Mouse (Mus musculus) thymus, adult 2 months (tissue): Measurements from ENCODE around the gene Ldlrad3. TPM values are rescaled to one million over a fixed set of nuclear protein-coding genes. Genes with fewer than 3 reads are reported as not detected.

Experiments used
- DNase-seq: peaks from one replicate; pipeline ENCODE4 v3.0.0; 2021
- H3K27ac ChIP-seq: fragments of 200-500 bp; 2 replicates; pipeline ENCODE4 v1.5.1; 2012; ENCODE audit warnings: low read length, control low read depth; ENCODE audit not compliant: control insufficient read depth, insufficient read depth
- H3K27me3 ChIP-seq: fragments of 200-500 bp; 2 replicates; pipeline ENCODE4 v1.6.1; 2012; ENCODE audit warnings: mild to moderate bottlenecking, low read length, moderate library complexity, mixed read lengths; ENCODE audit not compliant: control insufficient read depth, insufficient read depth
- H3K36me3 ChIP-seq: fragments of 200-500 bp; 2 replicates; pipeline ENCODE4 v1.6.1; 2012; ENCODE audit warnings: mild to moderate bottlenecking, low read length, moderate library complexity; ENCODE audit not compliant: control insufficient read depth, insufficient read depth
- H3K4me1 ChIP-seq: fragments of 200-500 bp; replicated peaks from 2 replicates; pipeline ENCODE4 v1.6.1; 2012; ENCODE audit warnings: low read length; ENCODE audit not compliant: control insufficient read depth, insufficient read depth
- H3K4me3 ChIP-seq: fragments of 200-500 bp; 2 replicates; pipeline ENCODE4 v1.5.1; 2012; ENCODE audit warnings: mild to moderate bottlenecking, low read length, control low read depth, moderate library complexity; ENCODE audit not compliant: control insufficient read depth, insufficient read depth
- CTCF ChIP-seq: fragments of 200-500 bp; IDR thresholded peaks from 2 replicates; pipeline ENCODE4 v1.5.1; 2012; ENCODE audit warnings: mild to moderate bottlenecking, control low read depth, low read length, moderate library complexity, borderline replicate concordance; ENCODE audit not compliant: control insufficient read depth, poor library complexity, insufficient read depth; ENCODE audit errors: extremely low read depth
- POLR2A ChIP-seq: fragments of 200-500 bp; IDR thresholded peaks from 2 replicates; pipeline ENCODE4 v1.6.1; 2012; ENCODE audit warnings: mild to moderate bottlenecking, low read length, control low read depth, moderate library complexity; ENCODE audit not compliant: control insufficient read depth, poor library complexity, insufficient read depth; ENCODE audit errors: extremely low read depth
- WGBS: fragments of 180-500 bp; shearing (Covaris S2); methylation state at CpG from one replicate; pipeline ENCODE4 v1.1.7; 2018; 5-methylcytosine and 5-hydroxymethylcytosine counted together
- polyA plus RNA-seq: library from polyadenylated mRNA; depleted of rRNA; stranded (reverse); fragments of >200 nt; gene quantifications from 2 replicates; pipeline ENCODE4 v1.2.3, GENCODE M21; 2012

The Ldlrad3 gene
- polyA plus RNA-seq, 1 experiment = 12.9 TPM

DNA sequence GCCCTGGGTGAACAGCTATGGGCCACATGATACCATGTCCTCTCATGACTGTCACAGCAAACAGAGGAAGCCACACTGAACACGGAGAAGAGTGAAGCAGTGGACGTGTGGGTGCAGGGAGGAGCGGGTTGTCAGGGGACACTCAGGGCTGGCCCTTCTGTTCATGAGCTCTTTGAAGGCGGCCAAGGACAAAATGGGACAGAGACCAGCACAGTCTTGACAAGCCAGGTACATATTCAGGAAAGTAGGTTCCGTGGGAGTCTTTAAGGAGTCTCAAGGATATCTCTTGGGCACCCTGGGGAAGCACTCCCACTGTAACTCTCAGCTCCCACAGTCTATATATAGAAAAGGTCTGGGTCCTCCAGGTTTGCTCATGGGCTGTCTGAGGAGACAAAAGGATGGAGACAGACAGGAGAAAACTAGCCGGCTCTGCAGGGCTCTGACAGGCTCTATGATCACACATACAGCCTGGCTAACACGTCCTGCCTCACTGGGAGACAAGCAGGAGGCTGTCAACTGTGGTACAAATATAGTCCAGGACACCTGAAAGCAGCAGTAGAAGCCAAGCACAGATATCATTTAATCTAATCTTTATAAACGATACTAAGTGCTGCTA is 121.3 kb downstream of the Ldlrad3 start:
- WGBS = 91% methylated on average over 8 of the region's 8 CpGs
- Histone ChIP-seq H3K27me3 (no peaks in the 10 kb centered on the region), H3K4me1 (peaks cover 12% of the 10 kb centered on the region), H3K4me3 (no peak overlapping the region), H3K27ac (no peak overlapping the region), H3K36me3 (no peaks in the 10 kb centered on the region; the same call in 1 of the 2 replicates)
- TF ChIP-seq POLR2A (no peak), CTCF (no peak)
- DNase-seq = no peak

DNA sequence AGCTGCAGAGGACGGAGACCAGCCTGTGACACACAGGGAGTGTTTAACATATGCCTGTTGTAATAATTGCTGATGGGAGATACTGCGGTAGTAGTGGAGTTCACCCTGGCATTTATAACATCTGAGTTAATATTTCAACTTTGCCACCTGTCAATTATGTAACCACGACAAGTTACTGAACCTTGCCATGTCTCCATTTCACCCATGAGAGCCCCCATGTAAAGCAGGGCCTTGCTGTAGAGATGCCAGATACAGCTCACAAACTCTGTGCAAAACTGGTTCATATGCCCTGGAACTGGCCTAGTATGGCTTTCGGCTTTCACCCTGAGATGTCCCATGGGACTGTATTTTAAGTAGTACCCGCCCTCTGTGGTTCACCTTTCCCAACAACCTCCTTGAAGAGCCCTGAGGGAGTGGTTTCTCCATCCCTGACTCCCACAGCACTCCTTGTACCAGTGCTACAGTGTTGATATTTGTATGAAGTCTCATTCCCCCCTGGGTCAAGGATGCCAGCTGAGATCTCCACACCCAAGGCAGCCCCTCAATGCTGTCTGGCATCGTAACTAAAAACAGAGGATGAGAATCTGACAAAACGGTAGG is 122.2 kb downstream of the Ldlrad3 start:
- no peaks in the 10 kb centered on the region for H3K27me3 ChIP-seq
- TF ChIP-seq POLR2A (no peak), CTCF (no peak)
- no peak overlapping the region for H3K4me3 ChIP-seq
- no peak for DNase-seq
- peaks cover 16% of the 10 kb centered on the region for H3K4me1 ChIP-seq
- 96% methylated on average over 7 of the region's 7 CpGs for WGBS
- H3K27ac ChIP-seq = no peak overlapping the region
- no peaks in the 10 kb centered on the region; the same call in 1 of the 2 replicates for H3K36me3 ChIP-seq

DNA sequence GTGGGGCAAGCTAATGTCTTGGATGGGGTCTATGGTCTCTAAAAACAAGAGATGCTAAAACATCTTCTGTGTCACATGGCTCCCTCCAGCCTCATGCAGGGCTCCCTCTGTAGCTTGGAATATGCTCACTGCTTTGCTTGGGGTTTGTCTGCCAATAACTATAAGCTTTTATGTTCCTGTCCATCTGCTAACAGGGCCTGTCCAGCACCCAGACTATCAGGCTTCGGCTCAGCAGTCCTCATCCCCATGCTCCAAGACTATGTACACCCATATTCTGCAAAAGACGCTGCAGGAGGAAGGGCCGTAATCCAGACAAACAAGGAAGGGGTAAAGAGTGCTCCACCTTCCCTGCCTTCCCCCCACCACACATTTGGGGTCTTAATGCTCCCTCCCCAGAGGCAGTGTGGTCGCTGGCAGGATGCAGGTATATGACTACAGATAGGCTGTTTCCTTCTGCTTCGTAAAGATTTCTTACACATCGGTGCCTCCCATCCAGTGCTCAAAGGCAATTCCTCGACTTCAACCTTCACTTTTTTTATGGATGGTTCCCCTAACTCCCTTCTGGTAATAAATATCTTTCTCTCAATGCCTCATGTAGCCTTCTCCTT is 123.2 kb downstream of the Ldlrad3 start:
- no peak for DNase-seq
- no peaks in the 10 kb centered on the region; the same call in 1 of the 2 replicates for H3K36me3 ChIP-seq
- TF ChIP-seq CTCF (no peak), POLR2A (no peak)
- no peaks in the 10 kb centered on the region for H3K27me3 ChIP-seq
- H3K4me3 ChIP-seq = no peak overlapping the region
- peaks cover 26% of the 10 kb centered on the region for H3K4me1 ChIP-seq
- no peak overlapping the region for H3K27ac ChIP-seq
- 45% methylated on average over 7 of the region's 7 CpGs for WGBS

DNA sequence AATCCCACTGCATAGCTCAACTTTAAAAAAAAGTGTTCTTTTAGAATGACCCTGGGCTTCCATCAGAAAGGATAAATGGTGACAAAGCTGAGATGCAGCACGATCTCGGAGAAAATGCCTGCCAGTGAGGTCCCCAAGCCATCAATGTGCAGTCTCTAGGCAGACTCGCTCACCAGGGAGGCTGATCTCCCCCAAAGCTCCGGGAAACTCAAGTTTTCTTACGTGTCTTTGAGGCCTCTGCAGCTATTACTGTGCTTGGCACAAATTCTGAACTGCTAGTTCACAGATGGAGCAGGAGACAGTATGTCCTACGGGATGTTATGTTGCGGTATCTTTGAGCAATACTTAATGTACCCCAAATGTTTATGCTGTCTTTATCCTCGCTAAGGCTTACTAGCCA is 124.3 kb downstream of the Ldlrad3 start:
- Histone ChIP-seq H3K4me3 (no peak overlapping the region), H3K27ac (no peak overlapping the region), H3K4me1 (peaks cover 35% of the 10 kb centered on the region), H3K27me3 (no peaks in the 10 kb centered on the region), H3K36me3 (no peaks in the 10 kb centered on the region; the same call in 1 of the 2 replicates)
- 96% methylated on average over 8 of the region's 8 CpGs for WGBS
- no peak for TF ChIP-seq CTCF
- no peak for TF ChIP-seq POLR2A
- no peak for DNase-seq

DNA sequence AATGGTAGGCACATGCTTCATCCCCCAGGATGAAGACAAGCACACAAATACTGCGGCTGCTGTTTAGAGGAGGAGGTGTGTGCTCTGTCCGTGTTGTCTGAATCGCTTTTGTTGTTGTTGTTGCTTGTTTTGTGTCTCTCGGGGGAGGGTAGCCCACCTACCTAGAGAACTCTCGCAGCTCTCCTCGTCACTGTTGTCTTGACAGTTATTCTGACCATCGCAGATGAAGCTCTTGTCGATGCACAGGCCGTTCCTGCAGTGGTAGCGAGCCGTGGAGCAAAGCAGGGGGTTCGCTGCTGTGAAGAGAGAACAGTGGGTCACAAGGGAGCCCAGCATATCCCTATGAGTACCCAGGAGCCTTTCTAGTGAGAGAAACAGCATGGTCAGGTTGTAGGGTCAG is 128.4 kb downstream of the Ldlrad3 start:
- no peak for DNase-seq
- Histone ChIP-seq H3K27ac (peak overlapping the region; percentile 99), H3K4me3 (peak overlapping the region; percentile 12), H3K27me3 (no peaks in the 10 kb centered on the region), H3K4me1 (peaks cover 54% of the 10 kb centered on the region), H3K36me3 (no peaks in the 10 kb centered on the region)
- TF ChIP-seq CTCF (no peak), POLR2A (no peak)
- 86% methylated on average over 12 of the region's 12 CpGs for WGBS

DNA sequence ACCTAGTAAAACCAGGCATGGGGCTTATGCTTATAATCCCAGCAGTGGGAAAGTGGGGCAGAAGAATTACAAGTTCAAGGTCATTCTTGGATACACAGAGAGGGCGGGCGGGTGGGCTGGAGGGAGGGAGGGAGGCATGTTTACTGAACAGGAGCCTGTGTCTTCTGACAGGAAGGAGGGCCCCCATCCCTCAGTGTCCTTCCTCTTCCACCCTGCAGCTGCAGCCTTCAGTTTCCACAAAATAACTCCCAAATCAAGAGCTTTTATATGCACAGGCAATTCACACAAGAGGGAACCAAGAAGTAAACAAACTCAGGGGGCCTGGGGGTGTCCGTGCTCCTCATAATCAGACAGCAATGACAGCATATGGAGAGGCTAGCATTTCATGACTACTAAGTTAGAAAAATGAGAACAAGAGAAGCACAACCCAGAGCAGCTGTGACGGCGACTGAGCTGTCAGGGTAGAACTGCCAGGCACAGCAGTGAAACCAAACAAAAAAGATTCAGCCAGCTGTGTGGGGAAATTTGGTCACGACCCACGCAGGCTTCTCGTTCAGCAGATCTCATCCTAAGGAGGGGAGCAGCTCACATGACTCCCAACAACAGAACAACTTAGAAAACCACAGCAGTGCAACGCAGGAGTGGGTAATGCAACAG is 129.0 kb downstream of the Ldlrad3 start:
- TF ChIP-seq POLR2A (0 out of 2 replicates have a peak, but pooled peaks have one; percentile 19), CTCF (no peak)

More for the DNA sequence above, 129.0 kb downstream of the Ldlrad3 start:
- Histone ChIP-seq H3K27ac (peak overlapping the region; percentile 99), H3K4me1 (peaks cover 58% of the 10 kb centered on the region), H3K36me3 (no peaks in the 10 kb centered on the region), H3K4me3 (no peak overlapping the region), H3K27me3 (no peaks in the 10 kb centered on the region)
- peak; percentile 78 for DNase-seq
- 6% methylated on average over 9 of the region's 9 CpGs for WGBS
